Mouse (Mus musculus): Measurements from ENCODE around the gene Tuba1b.
"Not testable (repeated sequence)": the region's sequence is repeated elsewhere in the genome, so short reads cannot be mapped to it uniquely, and the experiment has no call there.

Tuba1b gene

DNA sequence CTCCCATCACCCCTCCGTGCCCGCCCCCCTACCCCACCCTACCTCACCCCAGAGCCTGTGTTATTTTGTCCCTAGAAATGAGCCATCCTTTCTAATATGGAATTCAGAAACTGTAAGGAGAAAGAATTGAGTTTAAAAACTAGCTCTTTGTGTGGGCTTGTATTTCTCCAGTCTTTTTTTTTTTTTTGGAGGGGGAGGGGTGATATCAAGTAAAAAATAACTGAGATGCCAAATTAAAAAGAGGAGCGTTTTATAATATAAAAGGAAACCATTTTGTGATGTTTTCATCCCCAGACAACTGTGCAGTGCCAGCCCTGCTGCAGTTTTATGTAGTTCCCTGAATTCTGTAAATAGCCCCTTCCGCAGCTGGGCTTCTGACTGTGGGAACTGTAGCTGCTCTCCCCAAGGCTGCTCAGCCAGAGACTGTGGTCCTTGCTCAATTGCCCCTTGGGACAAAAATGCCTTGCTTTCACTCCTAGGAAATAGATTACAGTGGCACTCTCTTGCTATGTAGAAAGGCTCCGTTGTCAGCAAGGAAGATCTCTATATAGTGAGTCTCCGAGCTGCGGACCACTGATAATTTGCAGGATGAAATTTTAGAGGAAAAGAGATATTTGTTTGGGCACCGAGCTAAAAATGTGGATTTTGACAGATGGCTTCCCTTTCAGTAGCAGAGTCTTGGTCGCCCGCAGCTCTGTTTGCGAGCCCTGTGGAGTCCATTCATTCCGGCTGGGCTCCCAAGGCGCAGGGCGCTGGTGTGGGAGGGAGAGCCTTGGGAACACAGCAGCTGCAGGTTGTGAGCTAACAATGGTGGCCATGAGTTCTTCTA lies 20.3 kb upstream of the Tuba1b start:
- DNase-seq (ENCODE audit: low spot score in 2 of 2): no peak

DNA sequence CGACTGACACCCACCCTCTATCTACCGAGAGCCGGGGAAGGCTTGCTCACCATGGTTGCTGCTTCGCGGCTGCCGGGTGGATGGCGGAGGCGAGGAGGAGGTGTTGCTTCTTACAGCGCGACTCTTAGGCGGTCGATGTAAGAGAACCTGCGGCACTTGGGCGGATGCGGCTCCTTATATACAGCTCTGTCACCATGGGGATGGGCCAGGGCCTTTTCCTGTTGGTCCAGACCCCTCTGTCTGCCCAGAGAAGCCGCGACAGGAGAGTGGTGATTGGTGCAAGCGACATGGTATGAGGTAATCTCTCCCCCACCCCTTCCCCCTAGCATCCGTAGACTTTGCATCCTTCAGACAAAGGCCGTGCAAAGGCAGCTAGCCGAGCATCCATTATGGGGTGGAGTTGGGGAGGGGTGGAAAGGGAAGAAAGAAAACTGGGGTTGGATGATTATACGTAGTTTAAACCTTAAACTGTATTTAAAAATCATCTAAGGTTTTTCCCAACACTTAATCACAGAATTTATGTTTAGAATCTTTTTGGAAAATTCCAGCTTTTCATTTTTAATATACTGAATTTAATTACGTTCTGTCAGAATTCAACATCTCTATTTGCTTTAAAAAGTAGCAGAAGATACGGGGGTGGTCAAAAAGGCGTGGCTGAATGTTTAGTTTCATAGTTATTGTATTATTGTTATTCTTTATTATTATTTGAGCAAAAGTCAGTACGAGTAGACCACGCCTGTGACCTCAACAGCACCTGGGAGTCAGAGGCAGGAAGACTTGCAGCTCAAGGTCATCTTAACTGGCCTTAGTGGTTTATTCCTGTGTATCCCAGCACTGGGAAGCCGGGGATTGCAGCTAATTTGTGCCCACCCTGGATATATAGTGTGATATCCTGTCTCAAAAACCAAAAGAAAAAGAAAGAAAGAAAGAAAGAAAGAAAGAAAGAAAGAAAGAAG lies 19.3 kb upstream of the Tuba1b start, which contains the start of the genes Gm49450 and Tuba1a:
TSS of gene Gm49450 (minus strand) at position 151 of the 956 bp plus-strand sequence.
TSS of gene Tuba1a (minus strand) at position 303 of the 956 bp plus-strand sequence.
- peak in 1 of 2 experiments; percentile 83 for DNase-seq (ENCODE audit: low spot score in 2 of 2)

DNA sequence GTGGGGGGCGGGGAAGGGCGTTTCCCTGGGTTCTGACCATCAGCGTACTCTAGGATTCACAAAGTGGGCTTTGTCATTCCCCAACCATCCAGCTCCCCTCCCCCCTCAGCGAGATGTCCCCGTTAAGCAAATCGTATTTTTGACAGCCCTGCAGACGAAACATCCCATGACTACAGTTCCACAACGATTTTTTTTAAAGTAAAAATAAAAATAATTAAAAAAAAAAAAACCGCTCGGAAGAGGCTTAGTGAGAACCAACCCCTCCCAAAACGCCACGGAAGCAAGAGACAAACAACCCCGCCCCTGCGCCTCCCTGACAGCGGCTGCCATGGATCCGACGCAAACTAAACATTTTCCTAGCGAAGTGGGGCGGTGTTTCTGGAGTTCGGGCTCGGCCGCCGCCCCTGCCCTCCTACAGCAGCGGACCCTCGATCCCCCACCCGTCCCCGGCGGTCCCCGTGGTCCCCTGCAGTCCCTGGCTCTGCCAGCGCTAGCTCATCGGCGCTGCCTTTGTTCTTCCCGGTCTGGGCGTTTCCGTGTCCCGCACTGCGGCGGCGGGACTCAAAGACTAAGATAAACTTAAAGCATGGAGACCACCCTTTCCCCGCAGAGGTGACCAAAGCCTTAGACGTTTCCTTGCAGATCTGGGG lies 18.5 kb upstream of the Tuba1b start:
- peak; percentile 53 to 81 for DNase-seq (ENCODE audit: low spot score in 2 of 2)

DNA sequence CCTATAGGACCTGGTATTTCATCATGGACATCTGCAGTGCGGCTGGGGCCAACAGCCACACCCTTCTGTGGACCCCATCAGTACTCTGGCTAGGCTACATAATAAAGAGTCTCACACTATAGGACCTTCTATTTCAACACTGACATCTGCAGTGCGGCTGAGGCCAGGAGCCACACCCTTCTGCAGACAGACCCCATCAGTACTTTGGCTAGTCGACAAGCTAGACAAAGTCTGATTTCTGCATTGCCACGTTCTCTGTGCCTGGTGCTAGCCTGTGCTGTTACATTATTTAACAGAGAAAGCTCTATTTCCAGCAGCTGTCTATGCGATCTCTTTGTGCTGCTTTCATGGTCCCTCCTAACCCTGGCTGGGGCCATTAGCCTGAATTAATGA lies 17.7 kb upstream of the Tuba1b start:
- DNase-seq (ENCODE audit: low spot score in 2 of 2): no peak

DNA sequence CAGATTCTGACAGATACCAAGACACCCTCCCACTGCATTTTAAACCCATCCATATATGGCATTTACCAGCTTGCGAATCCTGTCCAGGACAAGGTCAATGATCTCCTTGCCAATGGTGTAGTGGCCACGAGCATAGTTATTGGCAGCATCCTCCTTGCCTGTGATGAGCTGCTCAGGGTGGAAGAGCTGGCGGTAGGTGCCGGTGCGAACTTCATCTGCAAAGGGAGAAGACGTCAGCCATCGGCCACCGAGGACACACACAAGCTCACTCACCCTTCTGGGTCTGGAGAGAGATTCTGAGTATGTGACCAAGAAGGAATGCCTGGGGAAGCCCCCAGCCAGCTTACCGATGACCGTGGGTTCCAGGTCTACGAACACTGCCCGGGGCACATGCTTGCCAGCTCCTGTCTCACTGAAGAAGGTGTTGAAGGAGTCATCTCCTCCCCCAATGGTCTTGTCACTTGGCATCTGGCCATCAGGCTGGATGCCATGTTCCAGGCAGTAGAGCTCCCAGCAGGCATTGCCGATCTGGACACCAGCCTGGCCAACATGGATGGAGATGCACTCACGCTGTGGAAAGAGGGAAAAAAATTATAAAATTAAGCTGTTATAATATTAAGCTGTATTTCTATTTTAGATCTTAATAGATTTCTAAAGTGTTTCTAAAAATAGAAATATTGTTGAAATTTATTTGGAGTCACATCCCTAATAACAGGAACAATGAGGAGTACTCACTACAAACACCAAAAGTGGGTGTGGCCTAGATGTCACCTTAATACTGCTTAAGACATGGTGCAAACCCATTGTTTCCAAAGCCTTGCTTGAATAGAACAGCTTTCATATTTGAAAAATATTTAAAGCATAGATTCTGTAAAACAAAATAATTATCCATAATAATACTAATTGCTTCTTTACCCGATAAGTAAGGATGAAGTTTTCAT lies 17.0 kb upstream of the Tuba1b start:
- not testable (repeated sequence) for DNase-seq (ENCODE audit: low spot score in 2 of 2)

DNA sequence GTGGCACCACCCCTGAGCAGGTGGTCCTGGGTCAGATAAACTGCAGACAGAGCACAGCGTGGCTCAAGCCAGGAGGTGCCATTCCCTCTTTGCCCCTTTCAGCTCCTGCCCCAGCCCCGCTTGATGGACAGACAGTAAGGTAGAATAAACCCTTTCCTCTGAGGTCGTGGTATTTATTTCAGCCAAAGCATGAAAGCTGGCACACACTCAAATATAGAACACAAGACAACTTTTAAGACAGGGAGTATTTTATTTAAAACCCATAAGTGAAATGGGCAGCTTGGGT lies 15.2 kb upstream of the Tuba1b start:
- no peak for DNase-seq (ENCODE audit: low spot score in 2 of 2)

DNA sequence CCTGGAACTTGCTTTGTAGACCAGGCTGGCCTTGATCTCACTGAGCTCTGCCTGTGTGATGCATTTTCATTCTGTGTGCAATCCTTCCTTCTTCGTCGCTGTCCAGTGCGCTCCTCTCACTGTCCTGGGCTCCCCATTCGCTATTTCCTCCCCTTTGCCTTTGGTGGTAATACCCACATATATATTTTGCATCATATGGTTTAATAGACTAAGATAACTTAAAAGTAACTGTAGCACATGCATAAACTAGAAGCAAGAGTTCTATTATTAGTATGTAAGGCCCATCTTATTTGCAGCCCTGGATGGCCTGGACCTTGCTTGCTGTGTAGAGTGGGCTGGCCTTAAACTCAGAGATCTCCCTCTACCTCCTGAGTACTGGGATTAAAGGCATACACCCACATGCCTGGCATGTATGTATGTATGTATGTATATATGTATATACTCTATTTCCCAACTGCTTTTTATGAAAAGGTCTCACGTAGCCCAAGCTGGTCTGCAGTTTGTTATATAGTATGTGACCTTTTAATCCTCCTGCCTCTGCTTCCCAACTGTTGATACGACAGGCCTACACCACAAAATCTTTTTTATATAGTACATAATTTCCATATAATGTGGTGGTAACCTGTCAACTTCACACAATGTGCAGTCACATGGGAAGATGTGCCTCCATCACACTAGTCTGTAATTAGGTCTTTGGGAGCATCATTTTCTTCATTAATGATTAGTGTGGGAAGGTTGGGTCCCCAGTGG lies 14.7 kb upstream of the Tuba1b start:
- no peak for DNase-seq (ENCODE audit: low spot score in 2 of 2)

DNA sequence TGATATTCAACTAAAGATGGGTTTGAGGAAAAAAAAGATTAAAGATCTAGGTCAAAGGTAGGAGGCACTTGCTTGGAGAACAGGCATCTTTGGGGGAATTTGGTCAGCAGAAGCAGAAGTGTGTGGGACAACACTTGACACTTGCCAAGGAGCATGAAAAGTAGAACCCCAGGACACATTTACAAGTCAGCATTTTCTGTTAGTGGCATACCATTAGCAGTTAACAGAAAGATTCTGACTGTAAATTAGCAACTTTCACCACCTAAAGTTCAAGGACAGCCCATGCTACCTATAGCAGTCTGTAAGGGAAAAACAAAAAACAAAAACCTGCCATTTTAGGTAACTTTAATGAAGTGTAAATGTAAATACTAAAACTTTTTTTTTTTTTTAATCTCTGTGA lies 14.0 kb upstream of the Tuba1b start:
- no peak for DNase-seq (ENCODE audit: low spot score in 2 of 2)

DNA sequence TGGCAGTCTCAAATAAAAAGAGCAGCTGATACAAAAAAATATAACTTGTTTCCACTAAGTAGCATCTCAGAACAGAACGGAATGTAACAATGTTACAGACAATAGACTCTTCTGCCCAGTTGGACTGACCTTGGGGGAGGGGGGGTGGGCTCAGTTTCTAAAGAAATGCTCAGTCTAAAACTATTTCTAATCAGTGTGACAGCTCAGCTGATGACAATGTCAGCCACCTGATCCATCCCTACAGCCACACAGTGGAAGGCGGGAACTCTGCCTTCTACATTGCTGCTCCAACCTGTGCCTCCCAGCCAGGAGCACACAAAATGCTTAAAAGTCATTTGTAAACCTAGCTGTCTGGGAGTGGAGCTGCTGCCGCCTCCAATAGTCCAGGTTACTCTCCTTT lies 13.5 kb upstream of the Tuba1b start:
- no peak for DNase-seq (ENCODE audit: low spot score in 2 of 2)

DNA sequence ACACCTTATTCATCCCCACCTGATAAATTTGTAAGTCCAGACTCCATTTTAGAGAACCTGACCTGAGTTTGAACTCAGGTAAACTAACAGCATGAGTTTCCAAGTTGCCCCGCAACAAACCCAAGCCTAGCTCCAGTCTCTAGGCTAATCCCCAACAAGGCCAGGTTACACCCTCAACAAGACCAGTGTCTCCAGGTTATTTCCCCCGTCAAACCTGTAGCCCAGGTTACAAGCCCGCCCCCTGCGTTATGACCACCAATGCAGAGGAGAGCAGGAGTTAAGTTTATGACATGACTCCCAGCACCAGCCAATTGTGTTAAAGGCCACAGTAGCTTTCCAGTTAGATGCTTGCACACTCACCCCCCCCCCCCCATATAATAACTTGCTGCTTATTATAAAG lies 8.8 kb upstream of the Tuba1b start:
- no peak for DNase-seq (ENCODE audit: low spot score in 2 of 2)

DNA sequence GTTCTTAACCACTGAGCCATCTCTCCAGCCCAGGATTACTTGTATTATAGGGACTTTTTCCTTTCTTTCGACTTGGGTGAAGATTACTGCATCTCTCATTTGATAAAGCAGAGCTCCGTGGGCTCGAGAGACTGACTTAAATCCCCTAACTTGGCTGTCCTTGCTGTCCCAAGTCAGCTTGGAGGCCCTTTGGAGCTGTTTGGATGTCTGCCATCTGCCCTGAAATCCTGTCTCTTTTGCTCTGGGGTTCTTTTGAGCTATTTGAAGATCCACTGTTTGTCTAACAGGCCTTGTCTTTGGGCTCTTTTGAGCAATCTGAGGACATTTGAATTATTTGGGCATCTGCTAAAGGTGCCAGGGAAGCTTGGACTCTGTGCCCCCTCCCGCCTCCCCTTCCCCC lies 7.7 kb upstream of the Tuba1b start:
- DNase-seq (ENCODE audit: low spot score in 2 of 2): no peak

DNA sequence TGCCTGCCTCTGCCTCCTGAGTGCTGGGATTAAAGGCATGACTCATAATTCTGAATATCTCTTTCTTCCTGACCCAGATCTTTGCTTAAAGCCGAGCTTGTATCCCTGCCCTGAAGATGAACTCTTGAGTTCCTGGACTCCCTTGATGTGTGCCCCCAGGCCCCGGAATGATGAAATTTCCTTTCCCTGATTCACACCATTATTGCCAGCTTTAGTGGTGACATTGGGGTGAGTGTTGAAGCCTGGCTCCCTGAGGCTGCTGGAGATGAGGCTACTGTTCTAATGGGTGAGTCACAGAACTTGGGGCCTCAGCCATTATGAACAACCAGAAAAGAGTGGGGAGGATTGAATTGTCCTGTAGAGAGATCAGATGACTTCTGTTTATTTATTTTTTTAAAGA lies 7.2 kb upstream of the Tuba1b start:
- DNase-seq (ENCODE audit: low spot score in 2 of 2): no peak

DNA sequence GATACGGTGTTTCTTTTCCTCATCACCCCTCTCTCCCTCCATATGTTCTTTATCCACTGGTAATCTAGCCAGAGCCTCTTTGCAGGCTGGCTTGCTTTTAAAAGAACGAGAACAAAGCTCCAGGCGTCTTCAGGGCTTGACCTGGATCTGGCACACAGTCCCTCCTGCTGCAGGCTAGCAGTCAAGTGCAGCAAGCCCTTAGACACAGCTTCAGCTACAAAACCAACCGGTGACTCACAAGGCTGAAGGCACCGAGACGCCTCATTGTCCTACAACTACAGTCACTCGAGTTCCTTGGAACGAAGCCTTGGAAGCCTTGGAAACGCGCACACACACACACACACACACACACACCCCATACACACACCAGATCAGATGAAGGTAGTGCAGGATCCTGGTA lies 6.5 kb upstream of the Tuba1b start:
- no peak for DNase-seq (ENCODE audit: low spot score in 2 of 2)

DNA sequence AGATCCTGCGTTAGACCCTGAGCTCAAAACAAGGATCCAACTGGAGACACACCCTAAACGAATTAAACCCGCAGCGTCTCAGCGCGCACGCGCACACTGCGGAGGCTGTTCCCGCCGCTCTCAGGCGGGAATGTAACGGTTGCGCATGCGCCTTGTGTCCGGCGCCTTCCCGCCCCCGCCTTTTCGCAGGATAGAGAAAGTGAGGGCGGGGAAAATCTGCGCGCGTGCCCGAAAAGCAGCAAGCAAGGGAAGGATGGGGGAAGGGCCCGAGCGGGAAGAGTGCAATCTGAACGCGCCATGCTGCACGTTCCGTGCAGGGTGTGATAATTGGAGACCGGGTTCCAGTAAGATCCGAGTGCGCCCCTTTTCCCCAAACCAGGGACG lies 540 bp downstream of the Tuba1b start:
- peak; percentile 77 to 94 for DNase-seq (ENCODE audit: low spot score in 2 of 2)

DNA sequence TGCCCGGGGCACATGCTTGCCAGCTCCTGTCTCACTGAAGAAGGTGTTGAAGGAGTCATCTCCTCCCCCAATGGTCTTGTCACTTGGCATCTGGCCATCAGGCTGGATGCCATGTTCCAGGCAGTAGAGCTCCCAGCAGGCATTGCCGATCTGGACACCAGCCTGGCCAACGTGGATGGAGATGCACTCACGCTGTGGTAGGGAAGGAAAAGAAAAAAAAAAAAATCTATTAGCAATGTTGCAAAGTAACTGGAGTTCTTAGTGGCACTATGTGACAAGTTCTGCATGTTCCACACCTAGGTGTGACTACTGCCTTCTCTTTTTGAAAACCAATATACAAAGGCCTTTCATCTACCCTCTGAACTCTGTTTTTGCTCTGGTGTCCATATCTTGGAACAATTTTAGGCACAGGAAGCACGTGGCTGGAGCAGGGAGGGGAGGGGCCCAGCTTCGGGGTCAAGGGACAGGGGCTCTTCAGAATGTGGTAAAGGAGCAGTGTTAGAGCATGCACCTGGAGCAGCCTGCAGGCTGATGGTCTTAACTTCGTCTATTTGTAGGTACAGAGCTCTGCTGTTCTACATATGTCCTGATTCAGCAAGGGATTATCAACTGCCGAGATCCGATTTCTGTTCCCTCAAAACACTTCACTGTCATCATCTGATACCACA lies 1.2 kb downstream of the Tuba1b start:
- DNase-seq (ENCODE audit: low spot score in 2 of 2): not testable (repeated sequence)

DNA sequence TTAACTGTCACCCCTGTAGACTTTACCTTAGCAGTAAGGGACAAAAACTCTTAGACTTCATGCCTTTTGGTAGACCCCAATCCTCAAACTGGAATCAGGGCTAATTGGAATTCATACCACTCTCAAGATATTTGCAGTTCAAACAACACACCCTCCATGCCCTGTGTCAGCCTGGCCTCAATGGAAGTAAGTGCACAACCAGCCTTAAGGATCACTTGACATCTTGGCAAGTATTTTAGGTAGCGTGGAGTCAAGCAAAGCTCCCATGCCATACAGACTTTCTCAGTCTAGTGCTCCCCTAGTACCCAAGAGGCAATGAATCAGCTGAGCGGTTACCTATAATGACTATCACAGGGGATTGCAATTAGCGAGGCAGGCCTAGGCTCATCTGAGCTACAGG lies 3.4 kb downstream of the Tuba1b start:
- DNase-seq (ENCODE audit: low spot score in 2 of 2): no peak

DNA sequence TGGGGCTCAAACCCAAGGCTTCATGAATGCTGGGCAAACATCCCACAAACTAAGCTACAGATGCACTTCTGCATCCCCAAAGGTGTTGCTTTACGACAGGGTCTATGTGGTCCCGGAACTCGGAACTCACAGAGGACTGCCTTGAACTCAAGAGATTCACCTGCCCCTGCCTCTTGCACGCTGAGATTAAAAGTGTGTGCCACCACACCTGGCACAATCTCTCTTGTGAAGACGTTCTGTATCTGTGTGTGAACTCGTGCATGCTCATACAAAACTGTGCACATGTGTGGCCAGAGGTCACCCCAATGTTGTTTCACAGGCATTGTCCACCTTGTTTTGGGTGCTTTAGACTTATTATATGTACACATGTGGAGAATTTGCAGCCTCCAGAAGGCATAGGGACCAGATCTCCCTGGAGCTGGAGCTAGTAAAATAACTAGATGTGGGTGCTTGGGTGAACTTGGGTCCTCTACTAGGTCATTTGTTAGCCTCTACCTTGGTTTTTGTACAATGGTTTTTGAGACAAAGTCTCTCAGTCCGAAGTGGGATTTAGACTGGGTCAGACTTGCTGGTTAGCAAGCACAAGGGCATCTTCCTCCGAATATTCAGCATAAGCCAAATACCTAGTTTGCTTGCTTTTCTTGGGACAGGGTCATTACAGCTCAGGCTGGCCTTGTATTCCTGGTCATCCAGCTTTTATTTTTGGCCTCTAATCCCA lies 4.2 kb downstream of the Tuba1b start:
- no peak for DNase-seq (ENCODE audit: low spot score in 2 of 2)

DNA sequence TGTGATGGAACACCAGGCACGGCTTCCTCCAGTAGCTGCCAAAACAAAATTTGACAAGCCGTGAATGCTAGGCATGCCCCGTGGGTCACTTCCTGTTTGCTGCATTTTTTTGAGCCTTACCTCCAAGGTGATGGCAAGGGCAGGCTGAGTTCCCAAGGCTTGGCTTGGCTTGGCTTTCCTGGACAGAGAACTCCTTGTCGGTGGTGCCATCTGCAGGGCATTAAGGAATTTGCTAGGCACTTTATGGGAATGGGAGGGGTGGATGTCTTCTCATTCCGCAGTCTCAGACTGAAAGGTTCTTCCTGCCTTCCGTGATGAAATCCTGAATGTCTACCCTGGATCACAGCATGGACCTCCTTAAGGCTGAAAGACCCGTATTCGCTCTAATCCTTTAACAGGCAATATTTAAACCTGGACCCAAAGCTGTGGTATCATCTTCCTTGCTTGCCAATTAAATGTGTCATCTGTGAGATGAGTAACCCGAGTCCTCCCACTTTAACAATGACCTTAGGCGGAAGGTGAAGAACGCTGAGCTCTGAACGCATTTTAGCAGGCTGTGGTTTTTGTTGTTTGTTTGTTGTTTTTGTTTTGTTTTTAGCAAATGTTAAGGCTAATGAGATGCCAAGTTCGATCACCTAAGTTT lies 5.6 kb downstream of the Tuba1b start:
- DNase-seq (ENCODE audit: low spot score in 2 of 2): peak; percentile 37 to 64

DNA sequence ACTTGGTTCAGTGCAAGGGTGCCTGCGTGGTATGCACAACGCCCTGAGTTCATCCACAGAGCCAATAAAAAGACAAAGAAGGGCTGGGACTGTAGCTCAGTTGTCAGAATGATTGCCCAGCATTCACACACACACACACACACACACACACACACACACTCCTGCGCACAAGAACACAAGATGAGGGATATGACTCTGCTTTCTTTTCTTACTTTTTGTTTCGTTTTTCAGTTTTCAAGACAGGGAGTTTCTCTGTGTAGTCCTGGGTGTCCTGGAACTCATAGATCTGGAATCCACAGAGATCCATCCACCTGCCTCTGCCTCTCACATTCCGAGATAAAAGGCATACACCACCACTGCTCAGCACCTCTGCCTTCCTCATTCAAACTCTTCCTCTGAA lies 6.8 kb downstream of the Tuba1b start:
- no peak for DNase-seq (ENCODE audit: low spot score in 2 of 2)

Measured in urinary bladder, adult 18-20 months (tissue).